Mouse (Mus musculus): ENCODE measurements around the gene Aebp2. TPM values are rescaled to one million over a fixed set of nuclear protein-coding genes. Genes with fewer than 3 reads are reported as not detected.

Aebp2 gene
- polyA plus RNA-seq, 1 experiment from 2014 or later = 11.3 TPM

- no peak overlapping the region for H3K9ac ChIP-seq (ENCODE audit: low read length)
- WGBS = 27% methylated on average over 13 of the region's 13 CpGs
- peak overlapping the region; percentile 3; the same call in 1 of the 2 replicates for H3K4me2 ChIP-seq (ENCODE audit: low read length)
- ATAC-seq (ENCODE audit: insufficient number of reproducible peaks, insufficient read depth, low FRiP score, low read depth) = peak; percentile 43; the same call in 1 of the 2 replicates
- no peaks in the 10 kb centered on the region for H3K9me3 ChIP-seq (ENCODE audit: control insufficient read depth, low read length)
- H3K4me3 ChIP-seq (ENCODE audit: control insufficient read depth in 1 of 2, insufficient read depth in 1 of 2, low read depth in 1 of 2, low read length in 2 of 2) = no peak overlapping the region
- H3K36me3 ChIP-seq (ENCODE audit: control insufficient read depth, insufficient read depth, low read length) = no peaks in the 10 kb centered on the region
- H3K4me1 ChIP-seq (ENCODE audit: control insufficient read depth in 2 of 2, insufficient read depth in 2 of 2, low read length in 2 of 2) = peaks cover 22 to 26% of the 10 kb centered on the region in 2 experiments
- H3K27me3 ChIP-seq (ENCODE audit: control insufficient read depth, insufficient read depth, low read length) = no peaks in the 10 kb centered on the region
- 0 out of 4 replicates have a peak overlapping the region, but pooled peaks of 1 of the 2 experiments have one; percentile 21 for H3K27ac ChIP-seq (replicated peaks in 1 of 2; ENCODE audit: control insufficient read depth in 1 of 2, insufficient read depth in 1 of 2, low read depth in 2 of 2, low read length in 2 of 2)
Observed at GRCm38 (mm10) chr6:140682829-140683228, 60.4 kb downstream of the Aebp2 start.

DNA sequence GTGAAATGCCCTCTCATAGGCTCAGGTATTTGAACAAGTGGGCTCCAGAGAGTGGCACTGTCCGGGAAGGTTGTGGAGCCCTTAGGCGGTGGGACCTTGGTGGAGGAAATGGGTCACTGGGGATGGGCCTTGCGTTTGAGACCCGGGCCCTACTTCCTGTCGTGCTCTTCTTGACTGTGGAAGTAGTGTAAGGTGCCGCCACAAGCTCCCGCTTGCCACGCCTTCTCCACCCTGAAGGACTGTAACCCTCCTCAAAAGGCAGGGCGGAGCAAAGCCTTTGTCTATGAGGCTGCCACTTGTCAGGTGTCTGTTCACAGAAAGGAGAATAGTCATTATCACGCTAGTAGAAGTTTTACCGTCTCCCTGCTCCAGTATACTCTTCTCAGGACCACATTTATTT is 61.9 kb downstream of the Aebp2 start:
- ATAC-seq (ENCODE audit: insufficient number of reproducible peaks, insufficient read depth, low FRiP score, low read depth) = no peak
- Histone ChIP-seq H3K4me1 (ENCODE audit: control insufficient read depth in 2 of 2, insufficient read depth in 2 of 2, low read length in 2 of 2) (peaks cover 14 to 18% of the 10 kb centered on the region in 2 experiments), H3K9ac (ENCODE audit: low read length) (no peak overlapping the region), H3K4me2 (ENCODE audit: low read length) (no peak overlapping the region), H3K36me3 (ENCODE audit: control insufficient read depth, insufficient read depth, low read length) (no peaks in the 10 kb centered on the region), H3K9me3 (ENCODE audit: control insufficient read depth, low read length) (no peaks in the 10 kb centered on the region), H3K27ac (replicated peaks in 1 of 2; ENCODE audit: control insufficient read depth in 1 of 2, insufficient read depth in 1 of 2, low read depth in 2 of 2, low read length in 2 of 2) (no peak overlapping the region), H3K4me3 (ENCODE audit: control insufficient read depth in 1 of 2, insufficient read depth in 1 of 2, low read depth in 1 of 2, low read length in 2 of 2) (no peak overlapping the region), H3K27me3 (ENCODE audit: control insufficient read depth, insufficient read depth, low read length) (no peaks in the 10 kb centered on the region)
- WGBS = 85% methylated on average over 11 of the region's 11 CpGs

DNA sequence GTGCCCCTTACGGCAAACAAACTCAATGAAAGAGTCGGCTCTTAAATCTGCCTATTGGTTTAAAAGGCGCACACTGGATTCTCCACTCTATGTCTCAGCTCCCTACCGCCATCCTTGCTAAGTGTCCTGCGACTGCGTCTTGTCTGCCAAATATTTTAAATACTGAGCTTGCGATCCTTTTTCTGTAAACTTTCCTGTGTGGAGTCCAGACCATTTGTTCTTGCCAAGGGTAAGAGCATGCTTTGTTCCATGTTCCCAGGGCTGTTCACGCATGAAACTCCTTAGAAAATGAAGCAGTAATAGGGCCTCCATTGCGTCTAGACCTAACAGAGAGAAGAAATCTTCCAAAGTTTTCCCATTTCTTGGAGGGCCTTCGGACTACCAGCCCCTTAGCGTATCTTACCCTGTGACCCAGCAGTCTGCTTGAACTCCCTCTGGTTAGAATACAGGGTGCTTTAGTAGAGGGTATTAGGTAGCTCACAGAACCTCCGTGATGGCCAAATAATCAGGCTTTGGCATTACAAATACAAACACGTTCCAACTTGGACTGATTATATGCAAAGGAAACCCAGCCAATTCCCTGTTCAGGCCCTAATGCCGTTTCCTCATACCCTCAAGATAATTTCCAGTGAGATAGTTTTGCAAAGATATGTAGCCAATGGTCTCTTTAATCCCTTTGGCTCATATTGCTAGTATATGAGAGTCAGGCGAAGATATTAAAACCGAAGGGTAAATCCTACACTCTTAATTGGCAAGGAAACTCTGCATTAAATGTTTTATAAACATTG is 67.3 kb downstream of the Aebp2 start:
- Histone ChIP-seq H3K9me3 (ENCODE audit: control insufficient read depth, low read length) (no peaks in the 10 kb centered on the region), H3K4me2 (ENCODE audit: low read length) (no peak overlapping the region), H3K36me3 (ENCODE audit: control insufficient read depth, insufficient read depth, low read length) (no peaks in the 10 kb centered on the region), H3K9ac (ENCODE audit: low read length) (no peak overlapping the region), H3K27me3 (ENCODE audit: control insufficient read depth, insufficient read depth, low read length) (no peaks in the 10 kb centered on the region), H3K27ac (replicated peaks in 1 of 2; ENCODE audit: control insufficient read depth in 1 of 2, insufficient read depth in 1 of 2, low read depth in 2 of 2, low read length in 2 of 2) (peak overlapping the region; percentile 27 to 44; a peak in 3 of 4 replicates), H3K4me3 (ENCODE audit: control insufficient read depth in 1 of 2, insufficient read depth in 1 of 2, low read depth in 1 of 2, low read length in 2 of 2) (no peak overlapping the region), H3K4me1 (ENCODE audit: control insufficient read depth in 2 of 2, insufficient read depth in 2 of 2, low read length in 2 of 2) (no peaks in the 10 kb centered on the region)
- 80% methylated on average over 16 of the region's 16 CpGs for WGBS
- ATAC-seq (ENCODE audit: insufficient number of reproducible peaks, insufficient read depth, low FRiP score, low read depth) = no peak

DNA sequence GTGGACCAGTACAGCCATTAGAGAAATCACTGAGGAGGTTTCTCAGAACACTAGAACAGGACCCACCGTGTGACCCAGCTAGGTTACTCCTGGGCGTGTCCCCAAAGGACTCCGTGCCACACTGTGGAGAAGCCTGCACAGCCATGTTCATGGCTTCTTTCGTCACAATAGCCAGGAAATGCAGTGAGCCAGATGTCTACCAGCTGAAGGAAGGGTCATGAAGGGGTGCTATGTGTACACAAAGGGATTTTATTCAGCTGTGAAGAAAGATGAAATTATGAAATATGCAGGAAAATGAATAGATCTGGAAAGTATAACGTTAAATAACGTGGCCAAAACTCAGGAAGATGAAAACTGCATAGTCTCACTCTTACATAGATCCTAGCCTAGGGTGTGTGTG is 69.7 kb downstream of the Aebp2 start:
- Histone ChIP-seq H3K4me2 (ENCODE audit: low read length) (no peak overlapping the region), H3K27me3 (ENCODE audit: control insufficient read depth, insufficient read depth, low read length) (no peaks in the 10 kb centered on the region), H3K27ac (replicated peaks in 1 of 2; ENCODE audit: control insufficient read depth in 1 of 2, insufficient read depth in 1 of 2, low read depth in 2 of 2, low read length in 2 of 2) (no peak overlapping the region), H3K9me3 (ENCODE audit: control insufficient read depth, low read length) (no peaks in the 10 kb centered on the region), H3K4me3 (ENCODE audit: control insufficient read depth in 1 of 2, insufficient read depth in 1 of 2, low read depth in 1 of 2, low read length in 2 of 2) (no peak overlapping the region), H3K36me3 (ENCODE audit: control insufficient read depth, insufficient read depth, low read length) (no peaks in the 10 kb centered on the region), H3K4me1 (ENCODE audit: control insufficient read depth in 2 of 2, insufficient read depth in 2 of 2, low read length in 2 of 2) (no peaks in the 10 kb centered on the region), H3K9ac (ENCODE audit: low read length) (no peak overlapping the region)
- 89% methylated on average over 6 of the region's 6 CpGs for WGBS
- ATAC-seq (ENCODE audit: insufficient number of reproducible peaks, insufficient read depth, low FRiP score, low read depth) = no peak

DNA sequence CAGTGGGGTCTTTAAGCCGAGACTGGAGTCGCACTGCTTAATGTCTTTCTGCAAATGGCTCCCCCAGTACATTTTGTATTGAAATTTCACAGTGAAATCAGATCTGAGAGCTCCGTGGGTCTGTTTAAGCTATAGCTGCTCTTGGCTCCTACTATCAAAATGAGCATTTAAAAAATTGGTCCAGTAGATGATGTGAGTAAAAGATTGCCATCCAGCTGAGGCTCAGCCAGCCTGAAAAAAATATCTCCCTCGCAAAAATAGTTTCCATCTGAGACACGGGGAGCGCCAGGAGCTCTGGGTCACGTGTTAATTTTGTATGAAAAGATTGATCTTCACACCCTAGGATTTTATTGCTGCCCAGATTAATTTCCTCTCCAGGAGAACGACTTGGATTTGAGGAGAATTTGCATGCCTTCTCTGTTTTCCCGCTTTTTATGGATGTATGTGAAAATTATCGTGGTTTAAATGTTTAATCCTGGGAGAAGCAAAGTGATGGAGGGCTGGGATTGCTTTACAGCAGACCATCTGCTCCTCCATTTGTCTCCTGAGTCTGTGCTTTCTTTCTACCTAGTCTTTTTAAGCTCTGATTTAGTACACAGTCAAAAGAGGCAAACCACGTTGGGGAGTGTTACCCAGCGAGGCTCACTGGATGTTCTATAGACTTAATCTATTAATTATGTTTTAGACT is 73.9 kb downstream of the Aebp2 start:
- Histone ChIP-seq H3K27ac (replicated peaks in 1 of 2; ENCODE audit: control insufficient read depth in 1 of 2, insufficient read depth in 1 of 2, low read depth in 2 of 2, low read length in 2 of 2) (no peak overlapping the region), H3K9ac (ENCODE audit: low read length) (no peak overlapping the region), H3K4me1 (ENCODE audit: control insufficient read depth in 2 of 2, insufficient read depth in 2 of 2, low read length in 2 of 2) (no peaks in the 10 kb centered on the region), H3K27me3 (ENCODE audit: control insufficient read depth, insufficient read depth, low read length) (no peaks in the 10 kb centered on the region), H3K36me3 (ENCODE audit: control insufficient read depth, insufficient read depth, low read length) (no peaks in the 10 kb centered on the region), H3K4me2 (ENCODE audit: low read length) (no peak overlapping the region), H3K4me3 (ENCODE audit: control insufficient read depth in 1 of 2, insufficient read depth in 1 of 2, low read depth in 1 of 2, low read length in 2 of 2) (no peak overlapping the region), H3K9me3 (ENCODE audit: control insufficient read depth, low read length) (no peaks in the 10 kb centered on the region)
- 68% methylated on average over 12 of the region's 12 CpGs for WGBS
- no peak for ATAC-seq (ENCODE audit: insufficient number of reproducible peaks, insufficient read depth, low FRiP score, low read depth)

DNA sequence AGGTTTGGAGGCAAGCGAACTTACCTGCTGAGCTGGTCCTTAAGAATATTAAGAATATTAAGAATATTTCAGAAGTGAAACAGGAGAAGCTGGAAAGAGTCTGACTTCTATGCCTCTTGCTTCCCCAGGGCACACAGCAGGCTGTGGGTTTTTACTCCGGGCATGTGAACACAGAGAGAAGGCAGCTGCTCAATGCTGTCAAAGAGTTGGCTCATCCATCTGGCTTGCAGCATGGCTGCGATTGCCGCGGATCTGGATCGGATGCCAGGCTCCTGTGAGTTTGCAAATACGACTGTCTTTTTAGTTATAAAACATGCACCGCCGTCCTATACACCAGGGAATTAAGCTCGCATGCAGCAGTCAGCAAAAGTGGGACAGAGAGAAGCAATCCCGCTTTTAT is 75.5 kb downstream of the Aebp2 start:
- no peaks in the 10 kb centered on the region for H3K4me1 ChIP-seq (ENCODE audit: control insufficient read depth in 2 of 2, insufficient read depth in 2 of 2, low read length in 2 of 2)
- no peak overlapping the region for H3K27ac ChIP-seq (replicated peaks in 1 of 2; ENCODE audit: control insufficient read depth in 1 of 2, insufficient read depth in 1 of 2, low read depth in 2 of 2, low read length in 2 of 2)
- H3K36me3 ChIP-seq (ENCODE audit: control insufficient read depth, insufficient read depth, low read length) = no peaks in the 10 kb centered on the region
- no peak for ATAC-seq (ENCODE audit: insufficient number of reproducible peaks, insufficient read depth, low FRiP score, low read depth)
- H3K4me2 ChIP-seq (ENCODE audit: low read length) = no peak overlapping the region
- no peaks in the 10 kb centered on the region for H3K9me3 ChIP-seq (ENCODE audit: control insufficient read depth, low read length)
- no peak overlapping the region for H3K9ac ChIP-seq (ENCODE audit: low read length)
- no peaks in the 10 kb centered on the region for H3K27me3 ChIP-seq (ENCODE audit: control insufficient read depth, insufficient read depth, low read length)
- H3K4me3 ChIP-seq (ENCODE audit: control insufficient read depth in 1 of 2, insufficient read depth in 1 of 2, low read depth in 1 of 2, low read length in 2 of 2) = no peak overlapping the region
- WGBS = 91% methylated on average over 11 of the region's 11 CpGs

- Histone ChIP-seq H3K27me3 (ENCODE audit: control insufficient read depth, insufficient read depth, low read length) (no peaks in the 10 kb centered on the region), H3K4me1 (ENCODE audit: control insufficient read depth in 2 of 2, insufficient read depth in 2 of 2, low read length in 2 of 2) (no peaks in the 10 kb centered on the region), H3K4me2 (ENCODE audit: low read length) (no peak overlapping the region), H3K36me3 (ENCODE audit: control insufficient read depth, insufficient read depth, low read length) (no peaks in the 10 kb centered on the region), H3K9ac (ENCODE audit: low read length) (no peak overlapping the region), H3K9me3 (ENCODE audit: control insufficient read depth, low read length) (no peaks in the 10 kb centered on the region), H3K27ac (replicated peaks in 1 of 2; ENCODE audit: control insufficient read depth in 1 of 2, insufficient read depth in 1 of 2, low read depth in 2 of 2, low read length in 2 of 2) (no peak overlapping the region), H3K4me3 (ENCODE audit: control insufficient read depth in 1 of 2, insufficient read depth in 1 of 2, low read depth in 1 of 2, low read length in 2 of 2) (no peak overlapping the region)
- ATAC-seq (ENCODE audit: insufficient number of reproducible peaks, insufficient read depth, low FRiP score, low read depth) = no peak
- WGBS = 83% methylated on average over 1 of the region's 1 CpGs
Observed at GRCm38 (mm10) chr6:140698596-140698995, 76.1 kb downstream of the Aebp2 start.

Measured in heart, embryonic 14.5 days (tissue).